Mouse (Mus musculus) kidney, postnatal 4 days (tissue): ENCODE data around the gene Rab37.

Experiments used
- DNase-seq, 2 experiments: peaks; one replicate each; pipeline ENCODE4 v3.0.0; 2021; ENCODE audit warnings: mixed read lengths in 2 of 2

The Rab37 gene

DNA sequence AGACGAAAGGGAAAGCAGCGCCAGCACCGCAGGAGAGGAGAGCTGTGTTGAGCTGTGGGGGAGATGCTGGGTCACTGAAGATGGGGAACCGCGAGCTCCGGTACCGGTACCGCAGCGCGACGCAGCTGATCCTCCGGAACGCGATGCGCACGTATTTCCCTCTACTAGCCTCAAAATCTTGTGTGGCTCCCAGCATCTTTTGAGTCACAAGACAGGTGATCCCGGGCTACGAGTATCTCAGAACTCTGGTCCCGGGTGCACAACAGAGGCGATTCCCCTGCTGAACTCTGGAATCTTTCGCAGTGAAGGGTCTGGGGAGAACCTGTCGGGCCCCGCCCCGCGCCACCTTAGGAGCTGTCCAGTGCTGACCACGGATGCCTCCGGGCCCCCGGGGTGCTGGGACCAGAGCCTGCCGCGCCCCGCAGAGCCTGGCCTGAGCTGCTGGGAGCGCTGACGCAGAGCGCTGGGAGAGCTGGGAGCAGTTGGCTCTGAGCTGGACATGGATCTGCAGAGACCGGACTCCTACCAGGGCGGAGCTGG is at the start of gene Rab37:
Gene Rab37 (plus strand): TSS at position 70 of the 540 bp plus-strand sequence.
- peak; percentile 71 to 76 for DNase-seq

DNA sequence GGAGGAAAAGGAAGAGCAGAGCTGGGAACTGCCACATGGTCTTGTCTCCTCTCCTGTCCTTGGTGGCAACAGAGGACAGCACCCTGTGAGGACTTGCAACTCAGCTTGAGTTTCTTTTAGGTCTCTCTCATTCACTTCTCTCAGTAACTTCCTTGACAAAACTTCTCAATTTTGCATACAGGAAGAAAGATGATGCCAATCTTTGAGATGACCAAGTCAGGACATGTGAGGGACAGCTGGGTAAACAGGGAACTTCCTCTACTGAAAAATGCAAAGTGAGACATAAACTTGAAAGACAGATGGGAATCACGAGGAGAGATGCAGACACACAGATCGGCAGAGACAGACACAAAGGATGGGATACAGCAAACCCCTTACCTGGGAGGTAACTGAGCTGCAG is 43.0 kb upstream of the Rab37 start, which contains the start of gene Cd300ld3:
Gene Cd300ld3 (minus strand): TSS at position 151 of the 400 bp plus-strand sequence.
- no peak for DNase-seq

- DNase-seq = peak in 1 of 2 experiments; percentile 8
Observed at GRCm38 (mm10) chr11:115049282-115049895, 41.8 kb upstream of the Rab37 start.

GRCm38 (mm10) chr11:115052206-115052605 is 39.0 kb upstream of the Rab37 start:
- peak; percentile 81 to 84 for DNase-seq

DNA sequence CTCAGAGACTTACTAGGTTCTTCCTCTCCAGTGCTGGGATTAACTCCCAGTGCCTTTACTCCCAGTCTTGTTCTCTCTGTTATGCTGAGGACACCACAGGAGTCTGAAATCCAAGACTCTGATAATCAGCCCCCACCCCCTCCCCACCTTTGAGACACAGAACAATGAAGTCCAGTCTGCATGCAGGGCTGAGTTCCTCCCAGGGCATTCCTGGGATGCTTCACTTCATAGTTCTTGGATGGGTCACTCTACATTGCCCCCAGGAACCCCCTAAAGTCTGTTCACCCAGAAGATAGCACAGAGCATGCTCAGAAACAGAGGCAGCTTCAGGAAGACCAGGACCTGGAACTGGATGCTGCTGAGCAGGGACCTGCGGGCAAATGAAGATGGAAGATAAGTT is 38.2 kb upstream of the Rab37 start:
- DNase-seq = no peak

- no peak for DNase-seq
Observed at GRCm38 (mm10) chr11:115054537-115054936, 36.7 kb upstream of the Rab37 start.

GRCm38 (mm10) chr11:115058701-115059100 is 32.5 kb upstream of the Rab37 start:
- DNase-seq = no peak

DNA sequence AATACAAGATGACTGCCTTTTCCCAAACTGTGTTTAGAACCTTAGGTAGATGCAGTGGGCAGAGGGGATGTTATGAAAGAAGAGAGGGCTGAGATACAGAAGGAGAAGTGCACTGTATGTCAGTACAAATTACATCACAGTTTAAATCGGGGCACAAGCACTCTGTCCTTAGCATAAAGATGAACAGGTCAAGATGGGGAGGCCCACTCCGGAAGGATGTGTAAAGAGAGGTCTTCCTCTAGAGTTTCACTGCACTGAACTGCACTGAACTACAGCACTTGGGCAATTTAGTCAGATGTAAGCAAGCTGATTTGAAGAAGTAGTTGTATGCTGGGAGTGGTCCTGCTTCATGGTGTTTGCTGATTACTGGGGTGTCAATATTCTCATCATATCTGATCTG is 31.4 kb upstream of the Rab37 start:
- DNase-seq = no peak

GRCm38 (mm10) chr11:115062077-115062476 is 29.2 kb upstream of the Rab37 start, which contains the start of gene Cd300e:
Cd300e (minus strand) TSS chr11:115062177.
- no peak for DNase-seq

GRCm38 (mm10) chr11:115066768-115067167 is 24.5 kb upstream of the Rab37 start:
- DNase-seq = no peak

GRCm38 (mm10) chr11:115071015-115071551 is 20.1 kb upstream of the Rab37 start:
- DNase-seq = peak in 1 of 2 experiments; percentile 10

- peak; percentile 67 to 78 for DNase-seq
Observed at GRCm38 (mm10) chr11:115071631-115072294, 19.5 kb upstream of the Rab37 start.

- no peak for DNase-seq
Observed at GRCm38 (mm10) chr11:115073002-115073401, 18.2 kb upstream of the Rab37 start.

GRCm38 (mm10) chr11:115075407-115075806 is 15.8 kb upstream of the Rab37 start:
- DNase-seq = no peak

GRCm38 (mm10) chr11:115075859-115076258 is 15.4 kb upstream of the Rab37 start:
- no peak for DNase-seq

DNA sequence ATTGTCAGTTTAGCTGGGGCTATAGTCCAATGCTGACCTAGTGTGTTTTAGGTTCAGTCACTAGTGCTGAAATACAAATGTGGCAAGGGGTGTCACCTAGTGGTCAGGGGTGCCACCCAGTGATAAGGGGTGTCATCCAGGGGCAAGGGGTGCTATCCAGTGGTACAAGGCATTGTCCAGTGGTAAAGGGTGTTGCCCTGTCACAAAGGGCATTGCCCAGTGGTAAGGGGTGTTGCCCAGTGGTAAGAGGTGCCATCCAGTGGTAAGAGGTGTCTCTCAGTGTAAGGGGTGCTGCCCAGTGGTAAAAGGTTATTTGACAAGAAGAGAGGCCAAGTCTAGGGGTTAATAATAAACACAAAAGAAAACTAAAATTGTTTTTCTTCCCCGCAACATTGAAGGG is 13.8 kb upstream of the Rab37 start:
- no peak for DNase-seq

DNA sequence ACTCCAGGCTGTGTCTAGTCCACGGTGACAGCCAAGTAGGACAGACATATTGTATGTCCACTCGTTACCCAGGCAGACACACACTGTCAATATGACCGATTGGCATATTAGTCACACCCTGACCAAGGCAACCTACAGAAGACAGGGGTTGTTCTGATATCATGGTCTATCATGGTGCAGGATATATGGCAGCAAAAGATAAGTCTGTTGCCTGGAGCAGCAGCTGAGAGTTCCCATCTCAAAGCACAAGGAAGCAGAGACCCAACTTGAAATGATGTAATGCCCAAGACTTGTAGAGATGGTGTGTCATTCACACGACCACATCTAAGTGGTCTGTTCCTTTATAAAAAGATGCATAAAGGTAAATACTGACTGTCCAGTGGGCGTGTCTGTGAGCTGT is 12.6 kb upstream of the Rab37 start:
- no peak for DNase-seq

GRCm38 (mm10) chr11:115080886-115081285 is 10.3 kb upstream of the Rab37 start:
- DNase-seq = peak; percentile 52 to 67

- DNase-seq = no peak
Observed at GRCm38 (mm10) chr11:115081373-115081772, 9.9 kb upstream of the Rab37 start.

- DNase-seq = no peak
Observed at GRCm38 (mm10) chr11:115082196-115082595, 9.0 kb upstream of the Rab37 start.

DNA sequence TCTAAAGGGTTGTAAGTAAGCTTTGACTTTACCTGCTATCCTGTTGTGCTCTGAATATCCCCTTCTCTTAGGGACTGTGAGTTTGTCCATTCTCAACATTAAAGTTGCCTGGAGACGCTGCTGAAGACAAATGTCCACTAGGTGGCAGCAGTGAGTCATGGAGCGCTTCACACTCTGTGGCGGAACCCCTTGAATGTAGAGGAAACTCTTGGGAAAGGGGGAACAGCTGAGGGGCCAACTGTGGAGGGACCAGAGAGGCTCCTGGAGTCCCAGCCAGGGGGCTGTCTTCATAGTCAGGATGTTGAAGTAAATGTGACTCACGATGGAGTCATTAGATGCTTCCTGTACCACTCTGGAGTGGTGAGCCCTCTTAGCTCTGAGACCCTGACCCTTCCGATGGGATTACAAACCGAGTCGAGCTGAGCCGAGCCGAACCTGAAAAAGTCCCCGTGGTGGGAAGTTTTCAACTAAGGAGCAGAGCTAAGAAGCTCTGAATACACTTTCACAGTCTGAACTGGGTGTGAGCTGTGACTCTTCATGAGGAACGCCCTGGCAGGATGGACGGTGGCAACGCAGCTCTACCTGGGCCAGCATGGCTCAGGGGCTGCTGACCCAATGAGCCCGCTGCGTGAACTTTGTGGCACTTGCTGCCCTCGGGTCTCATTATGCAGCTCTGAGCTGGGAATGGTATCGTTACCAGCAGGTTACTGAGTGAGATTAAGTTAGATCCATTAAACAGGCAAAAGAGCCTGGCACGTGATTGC is 7.7 kb upstream of the Rab37 start:
- peak; percentile 83 for DNase-seq

GRCm38 (mm10) chr11:115084595-115084994 is 6.6 kb upstream of the Rab37 start:
- no peak for DNase-seq

DNA sequence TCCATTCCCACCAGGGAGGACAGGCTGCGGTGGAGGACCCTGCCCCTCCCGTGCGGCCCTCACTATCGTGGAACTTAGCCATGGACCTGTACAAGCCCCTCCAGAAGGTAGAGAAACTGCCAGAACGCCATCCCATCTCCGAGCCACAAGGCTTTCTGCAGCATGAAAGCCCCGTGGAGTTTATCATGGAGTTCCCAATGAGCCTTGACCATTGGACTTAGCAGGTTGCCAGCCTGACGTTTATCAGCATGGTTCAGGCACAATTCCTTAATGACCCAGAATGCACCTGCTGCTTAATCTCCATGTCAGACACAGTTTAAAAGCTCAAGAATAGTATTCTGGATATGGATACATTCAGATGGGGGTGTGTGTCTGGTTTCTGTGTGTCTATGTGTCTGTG is 6.2 kb upstream of the Rab37 start:
- DNase-seq = no peak
